Mouse (Mus musculus) hindbrain, postnatal 0 days (tissue): ENCODE results near the gene Prkab1. TPM values are rescaled to one million over a fixed set of nuclear protein-coding genes. Genes with fewer than 3 reads are reported as not detected.

ENCODE experiments used
- ATAC-seq: fragments of 200-750 bp; cut with Nextera tagmentation; 2 replicates; pipeline ENCODE4 v1.8.0; 2017; ENCODE audit warnings: mild to moderate bottlenecking, moderate TSS enrichment, moderate library complexity
- DNase-seq: peaks from one replicate; pipeline ENCODE4 v3.0.0-alpha.2; 2015; ENCODE audit warnings: low spot score
- H3K27ac ChIP-seq: fragments of 300-500 bp; sonication (generic); 2 replicates; pipeline ENCODE4 v1.5.1; 2014; ENCODE audit warnings: mild to moderate bottlenecking
- H3K27me3 ChIP-seq: fragments of 300-500 bp; sonication (generic); 2 replicates; pipeline ENCODE4 v1.6.1; 2014; ENCODE audit warnings: low read length, mixed read lengths; ENCODE audit not compliant: insufficient read depth
- H3K36me3 ChIP-seq: fragments of 300-500 bp; sonication (generic); 2 replicates; pipeline ENCODE4 v1.6.1; 2014; ENCODE audit warnings: low read length, mixed read lengths; ENCODE audit not compliant: insufficient read depth
- H3K4me1 ChIP-seq: fragments of 300-500 bp; sonication (generic); 2 replicates; pipeline ENCODE4 v1.6.1; 2014; ENCODE audit warnings: antibody characterized with exemption, low read length, mixed read lengths; ENCODE audit not compliant: insufficient read depth
- H3K4me2 ChIP-seq: fragments of 300-500 bp; sonication (generic); 2 replicates; pipeline ENCODE4 v1.6.1; 2014; ENCODE audit warnings: low read depth, mild to moderate bottlenecking, low read length, moderate library complexity, mixed read lengths
- H3K4me3 ChIP-seq: fragments of 300-500 bp; sonication (generic); 2 replicates; pipeline ENCODE4 v1.5.1; 2014; ENCODE audit warnings: low read length
- H3K9ac ChIP-seq: fragments of 300-500 bp; sonication (generic); replicated peaks from 2 replicates; pipeline ENCODE4 v1.6.1; 2014; ENCODE audit warnings: mild to moderate bottlenecking, low read length, moderate library complexity, mixed read lengths
- H3K9me3 ChIP-seq: fragments of 300-500 bp; sonication (generic); 2 replicates; pipeline ENCODE4 v1.6.1; 2016; ENCODE audit warnings: low read length, mixed read lengths
- CTCF ChIP-seq: IDR thresholded peaks from 2 replicates; pipeline ENCODE4 v1.5.1; 2016; ENCODE audit warnings: antibody characterized with exemption, control low read depth, low read depth
- WGBS: fragments of 180-500 bp; shearing (Covaris S2); extraction: QIAGEN DNeasy Blood & Tissue Kit; methylation state at CpG from one replicate; pipeline ENCODE4 v1.1.7; 2014; 5-methylcytosine and 5-hydroxymethylcytosine counted together
- polyA plus RNA-seq: library from polyadenylated mRNA; unstranded; fragments of >200 nt; fragmentation: Nextera tagmentation; extraction: Ambion mirVana; gene quantifications from 2 replicates; pipeline ENCODE4 v1.2.1, GENCODE M21; 2015
- total RNA-seq: library from RNA; depleted of rRNA; stranded (reverse); fragments of >200 nt; gene quantifications from 2 replicates; pipeline ENCODE4 v1.2.3, GENCODE M21; 2014

Gene Prkab1
- total and polyA plus RNA-seq, 2 experiments from 2014 or later, result 47.1 to 48.9 TPM

- Histone ChIP-seq H3K4me3 (no peak overlapping the region), H3K4me1 (no peaks in the 10 kb centered on the region), H3K9ac (no peak overlapping the region), H3K27me3 (no peaks in the 10 kb centered on the region), H3K4me2 (no peak overlapping the region), H3K36me3 (peaks cover 39% of the 10 kb centered on the region; the same call in 1 of the 2 replicates), H3K27ac (no peak overlapping the region), H3K9me3 (peaks cover 7% of the 10 kb centered on the region; the same call in 1 of the 2 replicates)
- 88% methylated on average over 12 of the region's 12 CpGs for WGBS
- TF ChIP-seq CTCF, result no peak
- ATAC-seq (no peak), DNase-seq (no peak)
These were observed 37.0 kb downstream of the Prkab1 start for GRCm38 (mm10) chr5:115987284-115987683.

GRCm38 (mm10) chr5:115985101-115985500 lies 39.2 kb downstream of the Prkab1 start:
- WGBS, result 94% methylated on average over 11 of the region's 11 CpGs
- Histone ChIP-seq H3K4me3 (no peak overlapping the region), H3K27me3 (no peaks in the 10 kb centered on the region), H3K36me3 (peaks cover 34% of the 10 kb centered on the region; the same call in 1 of the 2 replicates), H3K9me3 (no peaks in the 10 kb centered on the region), H3K4me2 (no peak overlapping the region), H3K9ac (no peak overlapping the region), H3K4me1 (no peaks in the 10 kb centered on the region), H3K27ac (no peak overlapping the region)
- no peak for TF ChIP-seq CTCF
- DNase-seq, result no peak
- no peak for ATAC-seq

- no peaks in the 10 kb centered on the region for H3K27me3 ChIP-seq
- 87% methylated on average over 6 of the region's 6 CpGs for WGBS
- TF ChIP-seq CTCF, result no peak
- H3K4me3 ChIP-seq, result no peak overlapping the region
- DNase-seq (no peak), ATAC-seq (no peak)
- no peak overlapping the region for H3K4me2 ChIP-seq
- H3K36me3 ChIP-seq, result peaks cover 33% of the 10 kb centered on the region; the same call in 1 of the 2 replicates
- H3K27ac ChIP-seq, result no peak overlapping the region
- H3K9ac ChIP-seq, result no peak overlapping the region
- H3K9me3 ChIP-seq, result no peaks in the 10 kb centered on the region
- no peaks in the 10 kb centered on the region for H3K4me1 ChIP-seq
These were observed 39.9 kb downstream of the Prkab1 start for GRCm38 (mm10) chr5:115984392-115984791.

GRCm38 (mm10) chr5:115982671-115983373 lies 41.5 kb downstream of the Prkab1 start:
- Histone ChIP-seq H3K4me3 (no peak overlapping the region), H3K9ac (no peak overlapping the region), H3K27me3 (no peaks in the 10 kb centered on the region), H3K27ac (no peak overlapping the region), H3K36me3 (peaks cover 20% of the 10 kb centered on the region; the same call in 1 of the 2 replicates), H3K4me1 (peaks cover 4% of the 10 kb centered on the region; the same call in 1 of the 2 replicates), H3K4me2 (no peak overlapping the region), H3K9me3 (no peaks in the 10 kb centered on the region)
- ATAC-seq, result no peak
- TF ChIP-seq CTCF, result no peak
- 61% methylated on average over 7 of the region's 7 CpGs for WGBS
- no peak for DNase-seq

GRCm38 (mm10) chr5:115980537-115980936 lies 43.8 kb downstream of the Prkab1 start:
- no peak for DNase-seq
- Histone ChIP-seq H3K9ac (no peak overlapping the region), H3K27ac (no peak overlapping the region), H3K4me1 (peaks cover 4% of the 10 kb centered on the region; the same call in 1 of the 2 replicates), H3K9me3 (no peaks in the 10 kb centered on the region), H3K4me3 (no peak overlapping the region), H3K4me2 (no peak overlapping the region), H3K36me3 (peaks cover 23% of the 10 kb centered on the region; the same call in 1 of the 2 replicates), H3K27me3 (no peaks in the 10 kb centered on the region)
- WGBS, result 88% methylated on average over 9 of the region's 9 CpGs
- no peak for ATAC-seq
- TF ChIP-seq CTCF, result no peak

GRCm38 (mm10) chr5:115979134-115979696 lies 45.1 kb downstream of the Prkab1 start:
- peaks cover 4% of the 10 kb centered on the region; the same call in 1 of the 2 replicates for H3K4me1 ChIP-seq
- no peak overlapping the region for H3K4me2 ChIP-seq
- peak; percentile 66 for TF ChIP-seq CTCF
- no peak overlapping the region for H3K9ac ChIP-seq
- H3K36me3 ChIP-seq, result peaks cover 18% of the 10 kb centered on the region; the same call in 1 of the 2 replicates
- DNase-seq (no peak), ATAC-seq (no peak)
- H3K27ac ChIP-seq, result no peak overlapping the region
- H3K4me3 ChIP-seq, result no peak overlapping the region
- H3K27me3 ChIP-seq, result no peaks in the 10 kb centered on the region
- H3K9me3 ChIP-seq, result no peaks in the 10 kb centered on the region
- WGBS, result 66% methylated on average over 16 of the region's 16 CpGs
